Mouse (Mus musculus) liver, embryonic 16.5 days (tissue): Measurements from ENCODE around the gene Crmp1. TPM values are rescaled to one million over a fixed set of nuclear protein-coding genes. Genes with fewer than 3 reads are reported as not detected.

Source experiments
- ATAC-seq: fragments of 200-750 bp; cut with Nextera tagmentation; 2 replicates; pipeline ENCODE4 v1.8.0; 2017; ENCODE audit warnings: low read depth, mild to moderate bottlenecking, moderate number of reproducible peaks, moderate library complexity
- H3K27ac ChIP-seq: fragments of 300-500 bp; sonication (generic); 2 replicates; pipeline ENCODE4 v1.5.1; 2014; ENCODE audit warnings: mild to moderate bottlenecking, low read length
- H3K27me3 ChIP-seq: fragments of 300-500 bp; sonication (generic); 2 replicates; pipeline ENCODE4 v1.6.1; 2014; ENCODE audit warnings: low read depth, low read length, mixed read lengths; ENCODE audit not compliant: control insufficient read depth, insufficient read depth
- H3K36me3 ChIP-seq: fragments of 300-500 bp; sonication (generic); 2 replicates; pipeline ENCODE4 v1.6.1; 2014; ENCODE audit warnings: mild to moderate bottlenecking; ENCODE audit not compliant: control insufficient read depth, insufficient read depth
- H3K4me1 ChIP-seq: fragments of 300-500 bp; sonication (generic); 2 replicates; pipeline ENCODE4 v1.6.1; 2014; ENCODE audit warnings: low read depth, low read length, mixed read lengths; ENCODE audit not compliant: control insufficient read depth
- H3K4me2 ChIP-seq: fragments of 300-500 bp; sonication (generic); 2 replicates; pipeline ENCODE4 v1.6.1; 2014; ENCODE audit warnings: low read depth, low read length, mixed read lengths
- H3K4me3 ChIP-seq: fragments of 300-500 bp; sonication (generic); 2 replicates; pipeline ENCODE4 v1.5.1; 2014; ENCODE audit warnings: low read depth, mild to moderate bottlenecking, low read length
- H3K9ac ChIP-seq: fragments of 300-500 bp; sonication (generic); 2 replicates; pipeline ENCODE4 v1.6.1; 2014; ENCODE audit warnings: low read depth, low read length
- H3K9me3 ChIP-seq: fragments of 300-500 bp; sonication (generic); replicated peaks from 2 replicates; pipeline ENCODE4 v1.6.1; 2016; ENCODE audit warnings: low read length; ENCODE audit not compliant: control insufficient read depth
- WGBS: fragments of 180-500 bp; shearing (Covaris S2); extraction: QIAGEN DNeasy Blood & Tissue Kit; methylation state at CpG from one replicate; pipeline ENCODE4 v1.1.7; 2014; ENCODE audit not compliant: insufficient replicate concordance; 5-methylcytosine and 5-hydroxymethylcytosine counted together
- polyA plus RNA-seq: library from polyadenylated mRNA; unstranded; fragments of >200 nt; fragmentation: Nextera tagmentation; extraction: Ambion mirVana; gene quantifications from 2 replicates; pipeline ENCODE4 v1.2.1, GENCODE M21; 2015

Crmp1 gene
- 0.27 and 0.41 TPM in 2 replicates for polyA plus RNA-seq

GRCm38 (mm10) chr5:37241651-37242151 lies at the start of gene Crmp1:
Gene Crmp1, plus strand, starts transcription at chr5:37241940.
- WGBS, result 1% methylated on average over 38 of the region's 56 CpGs
- H3K27ac ChIP-seq, result no peak within 1 kb of the TSS
- ATAC-seq, result peak; percentile 30; the same call in 1 of the 2 replicates
- peaks cover 63% of the 10 kb centered on the region for H3K27me3 ChIP-seq
- H3K36me3 ChIP-seq, result no peaks in the 10 kb centered on the region
- H3K4me2 ChIP-seq, result peak within 1 kb of the TSS; percentile 31
- H3K9me3 ChIP-seq, result no peaks in the 10 kb centered on the region
- no peak within 1 kb of the TSS for H3K4me3 ChIP-seq
- peaks cover 3% of the 10 kb centered on the region; the same call in 1 of the 2 replicates for H3K4me1 ChIP-seq
- H3K9ac ChIP-seq, result no peak within 1 kb of the TSS

GRCm38 (mm10) chr5:37196196-37196595 lies 45.5 kb upstream of the Crmp1 start:
- no peak for ATAC-seq
- no peak overlapping the region for H3K4me3 ChIP-seq
- no peak overlapping the region for H3K4me2 ChIP-seq
- H3K36me3 ChIP-seq, result no peaks in the 10 kb centered on the region
- H3K27ac ChIP-seq, result no peak overlapping the region
- H3K4me1 ChIP-seq, result no peaks in the 10 kb centered on the region
- WGBS, result 67% methylated on average over 8 of the region's 8 CpGs
- no peaks in the 10 kb centered on the region for H3K9me3 ChIP-seq
- no peaks in the 10 kb centered on the region for H3K27me3 ChIP-seq
- H3K9ac ChIP-seq, result no peak overlapping the region

- H3K36me3 ChIP-seq, result no peaks in the 10 kb centered on the region
- H3K9me3 ChIP-seq, result no peaks in the 10 kb centered on the region
- H3K4me3 ChIP-seq, result no peak overlapping the region
- WGBS, result 43% methylated on average over 10 of the region's 10 CpGs
- no peaks in the 10 kb centered on the region for H3K27me3 ChIP-seq
- no peak overlapping the region for H3K27ac ChIP-seq
- ATAC-seq, result no peak
- no peak overlapping the region for H3K4me2 ChIP-seq
- no peaks in the 10 kb centered on the region for H3K4me1 ChIP-seq
- no peak overlapping the region for H3K9ac ChIP-seq
Measured at GRCm38 (mm10) chr5:37196666-37197250, 45.0 kb upstream of the Crmp1 start.

GRCm38 (mm10) chr5:37197423-37197822 lies 44.3 kb upstream of the Crmp1 start:
- WGBS, result 54% methylated on average over 3 of the region's 3 CpGs
- Histone ChIP-seq H3K4me1 (no peaks in the 10 kb centered on the region), H3K4me2 (no peak overlapping the region), H3K27ac (no peak overlapping the region), H3K27me3 (no peaks in the 10 kb centered on the region), H3K9me3 (no peaks in the 10 kb centered on the region), H3K36me3 (no peaks in the 10 kb centered on the region), H3K9ac (no peak overlapping the region), H3K4me3 (no peak overlapping the region)
- ATAC-seq, result no peak

- no peaks in the 10 kb centered on the region for H3K27me3 ChIP-seq
- H3K9ac ChIP-seq, result no peak overlapping the region
- no peaks in the 10 kb centered on the region for H3K4me1 ChIP-seq
- no peaks in the 10 kb centered on the region for H3K9me3 ChIP-seq
- no peak for ATAC-seq
- H3K4me3 ChIP-seq, result no peak overlapping the region
- H3K4me2 ChIP-seq, result no peak overlapping the region
- no peak overlapping the region for H3K27ac ChIP-seq
- 24% methylated on average over 2 of the region's 2 CpGs for WGBS
- no peaks in the 10 kb centered on the region for H3K36me3 ChIP-seq
Measured at GRCm38 (mm10) chr5:37198011-37198688, 43.6 kb upstream of the Crmp1 start.

- Histone ChIP-seq H3K4me3 (no peak overlapping the region), H3K27ac (no peak overlapping the region), H3K27me3 (no peaks in the 10 kb centered on the region), H3K4me2 (no peak overlapping the region), H3K9me3 (no peaks in the 10 kb centered on the region), H3K36me3 (no peaks in the 10 kb centered on the region), H3K9ac (no peak overlapping the region), H3K4me1 (no peaks in the 10 kb centered on the region)
- ATAC-seq, result no peak
- WGBS, result 29% methylated on average over 1 of the region's 1 CpGs
Measured at GRCm38 (mm10) chr5:37202285-37202684, 39.5 kb upstream of the Crmp1 start.

- Histone ChIP-seq H3K4me1 (no peaks in the 10 kb centered on the region), H3K9ac (no peak overlapping the region), H3K27me3 (no peaks in the 10 kb centered on the region), H3K36me3 (no peaks in the 10 kb centered on the region), H3K4me2 (no peak overlapping the region), H3K27ac (no peak overlapping the region), H3K4me3 (no peak overlapping the region), H3K9me3 (no peaks in the 10 kb centered on the region)
- WGBS, result 62% methylated on average over 7 of the region's 7 CpGs
- no peak for ATAC-seq
Measured at GRCm38 (mm10) chr5:37204886-37205285, 36.9 kb upstream of the Crmp1 start.

- WGBS, result 52% methylated on average over 1 of the region's 1 CpGs
- no peaks in the 10 kb centered on the region for H3K9me3 ChIP-seq
- H3K4me1 ChIP-seq, result no peaks in the 10 kb centered on the region
- H3K4me2 ChIP-seq, result no peak overlapping the region
- H3K4me3 ChIP-seq, result no peak overlapping the region
- H3K27me3 ChIP-seq, result no peaks in the 10 kb centered on the region
- H3K36me3 ChIP-seq, result no peaks in the 10 kb centered on the region
- no peak overlapping the region for H3K9ac ChIP-seq
- H3K27ac ChIP-seq, result no peak overlapping the region
- ATAC-seq, result no peak
Measured at GRCm38 (mm10) chr5:37205420-37205819, 36.3 kb upstream of the Crmp1 start.

- H3K27ac ChIP-seq, result no peak overlapping the region
- no peaks in the 10 kb centered on the region for H3K9me3 ChIP-seq
- H3K9ac ChIP-seq, result no peak overlapping the region
- no peak overlapping the region for H3K4me3 ChIP-seq
- ATAC-seq, result no peak
- H3K4me2 ChIP-seq, result no peak overlapping the region
- no peaks in the 10 kb centered on the region for H3K4me1 ChIP-seq
- no peaks in the 10 kb centered on the region for H3K36me3 ChIP-seq
- WGBS, result 42% methylated on average over 2 of the region's 2 CpGs
- no peaks in the 10 kb centered on the region for H3K27me3 ChIP-seq
Measured at GRCm38 (mm10) chr5:37206364-37206763, 35.4 kb upstream of the Crmp1 start.
